Mouse (Mus musculus) cortical plate, adult 2 months (tissue): ENCODE results near the gene Speer4d.
"Not testable (repeated sequence)": the region's sequence is repeated elsewhere in the genome, so short reads cannot be mapped to it uniquely, and the experiment has no call there.

Source experiments
- CTCF ChIP-seq: fragments of 200-500 bp; IDR thresholded peaks from 2 replicates; pipeline ENCODE4 v1.5.1; 2011; ENCODE audit warnings: mild to moderate bottlenecking, control low read depth, low read length; ENCODE audit not compliant: insufficient read depth; ENCODE audit errors: extremely low read depth
- POLR2A ChIP-seq: fragments of 200-500 bp; IDR thresholded peaks from 2 replicates; pipeline ENCODE4 v1.6.1; 2011; ENCODE audit warnings: mild to moderate bottlenecking, low read length, control low read depth; ENCODE audit not compliant: insufficient read depth; ENCODE audit errors: extremely low read depth

GRCm38 (mm10) chr5:15598831-15599230 lies 20.0 kb upstream of the Speer4d start:
- TF ChIP-seq CTCF, POLR2A: not testable (repeated sequence)
